Mouse (Mus musculus) liver, postnatal 0 days (tissue): ENCODE measurements around the gene Tgfbi.

Source experiments
- CTCF ChIP-seq: sonication (generic); IDR thresholded peaks from 2 replicates; pipeline ENCODE4 v1.5.1; 2016; ENCODE audit warnings: antibody characterized with exemption, low read depth
- EP300 ChIP-seq: IDR thresholded peaks from 2 replicates; pipeline ENCODE4 v1.6.1; 2016; ENCODE audit warnings: antibody characterized with exemption, low read depth, mild to moderate bottlenecking

DNA sequence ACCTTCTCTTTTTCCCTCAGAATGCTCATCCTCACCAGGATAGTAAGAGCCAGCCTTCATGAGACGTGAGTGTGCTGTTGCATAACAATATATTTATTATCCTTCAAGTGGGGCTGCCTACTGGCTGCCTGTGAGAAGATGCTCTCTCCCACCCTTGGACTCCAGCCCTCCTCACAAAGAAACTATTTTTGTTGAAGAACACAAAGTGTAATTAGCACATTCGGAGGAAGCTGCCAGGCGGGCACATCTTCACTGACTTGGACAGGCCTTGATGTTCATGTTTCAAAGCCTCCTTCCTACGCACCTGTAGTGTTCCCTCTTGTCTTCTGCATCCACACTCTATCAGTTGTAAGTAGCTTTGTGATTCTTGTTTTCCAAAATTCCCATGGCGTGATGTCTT is 28.9 kb upstream of the Tgfbi start:
- TF ChIP-seq CTCF = no peak
- TF ChIP-seq EP300 = no peak
